Mouse (Mus musculus) E14TG2a.4 (cell line): ENCODE data around the gene Lrrc4b.

Source experiments
- CTCF ChIP-seq: conservative IDR thresholded peaks from 2 replicates; pipeline ENCODE4 v1.5.1; 2014; ENCODE audit warnings: low read length
- NANOG ChIP-seq: IDR thresholded peaks from 2 replicates; pipeline ENCODE4 v1.6.1; 2014; ENCODE audit warnings: borderline replicate concordance, low read length, mixed read lengths
- POU5F1 ChIP-seq: IDR thresholded peaks from 2 replicates; pipeline ENCODE4 v1.6.1; 2014; ENCODE audit warnings: low read length, borderline replicate concordance

DNA sequence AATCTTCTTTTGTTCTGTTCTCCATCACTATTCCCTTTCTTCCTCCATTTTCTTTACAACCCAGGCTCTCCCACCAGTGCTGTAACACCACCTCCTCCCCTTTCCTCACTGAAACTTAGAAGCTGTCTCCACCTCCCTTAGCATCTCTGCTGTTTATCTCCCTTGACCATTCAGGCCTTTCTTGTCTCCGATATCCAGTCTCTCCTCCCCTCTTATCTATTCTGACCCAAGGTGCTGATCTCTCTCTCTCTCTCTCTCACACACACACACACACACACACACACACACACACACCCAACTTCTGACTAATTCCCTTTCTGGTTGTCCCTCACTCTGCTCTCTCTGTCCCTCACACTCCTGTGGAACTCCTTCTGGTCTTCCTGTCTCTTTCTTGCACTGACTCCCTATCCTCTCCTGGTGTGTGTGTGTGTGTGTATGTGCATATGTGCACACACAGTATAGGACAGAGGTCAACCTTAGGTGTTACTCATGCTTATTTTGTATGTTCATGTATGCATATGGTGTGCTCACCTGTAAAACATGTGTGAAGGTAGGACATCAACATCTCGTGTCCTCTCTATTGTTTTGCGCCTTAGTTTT, 54.1 kb downstream of the Lrrc4b start:
- TF ChIP-seq CTCF (no peak), POU5F1 (no peak), NANOG (no peak)
